Mouse (Mus musculus) limb, embryonic 11.5 days (tissue): Measurements from ENCODE around the gene Fem1b. TPM values are rescaled to one million over a fixed set of nuclear protein-coding genes. Genes with fewer than 3 reads are reported as not detected.
"Not testable (repeated sequence)": the region's sequence is repeated elsewhere in the genome, so short reads cannot be mapped to it uniquely, and the experiment has no call there.

Experiments
- ATAC-seq: fragments of 200-750 bp; cut with Nextera tagmentation; 2 replicates; pipeline ENCODE4 v1.8.0; 2017; ENCODE audit warnings: low read depth; ENCODE audit not compliant: insufficient number of reproducible peaks, low FRiP score, low TSS enrichment
- DNase-seq: peaks from one replicate; pipeline ENCODE4 v3.0.0-alpha.2; 2015; ENCODE audit warnings: low spot score
- H3K27ac ChIP-seq: fragments of 300-500 bp; sonication (generic); replicated peaks from 2 replicates; pipeline ENCODE4 v1.5.1; 2014; ENCODE audit warnings: low read depth, mild to moderate bottlenecking, low read length
- H3K27me3 ChIP-seq: fragments of 300-500 bp; sonication (generic); 2 replicates; pipeline ENCODE4 v1.6.1; 2014; ENCODE audit warnings: mild to moderate bottlenecking, low read length, mixed read lengths; ENCODE audit not compliant: control insufficient read depth, insufficient read depth
- H3K36me3 ChIP-seq: fragments of 300-500 bp; sonication (generic); 2 replicates; pipeline ENCODE4 v1.6.1; 2014; ENCODE audit warnings: mild to moderate bottlenecking, low read length, moderate library complexity, mixed read lengths; ENCODE audit not compliant: control insufficient read depth, insufficient read depth
- H3K4me1 ChIP-seq: fragments of 300-500 bp; sonication (generic); 2 replicates; pipeline ENCODE4 v1.6.1; 2014; ENCODE audit warnings: low read length, mixed read lengths; ENCODE audit not compliant: control insufficient read depth, insufficient read depth
- H3K4me2 ChIP-seq: fragments of 300-500 bp; sonication (generic); 2 replicates; pipeline ENCODE4 v1.6.1; 2014; ENCODE audit warnings: low read depth, mild to moderate bottlenecking, moderate library complexity; ENCODE audit not compliant: severe bottlenecking
- H3K4me3 ChIP-seq: fragments of 300-500 bp; sonication (generic); 2 replicates; pipeline ENCODE4 v1.5.1; 2014; ENCODE audit warnings: low read depth, low read length
- H3K9ac ChIP-seq: fragments of 300-500 bp; sonication (generic); 2 replicates; pipeline ENCODE4 v1.6.1; 2014; ENCODE audit warnings: mild to moderate bottlenecking, low read length
- H3K9me3 ChIP-seq: fragments of 300-500 bp; sonication (generic); 2 replicates; pipeline ENCODE4 v1.6.1; 2016; ENCODE audit warnings: low read length; ENCODE audit not compliant: control insufficient read depth
- WGBS: fragments of 180-500 bp; shearing (Covaris S2); extraction: QIAGEN DNeasy Blood & Tissue Kit; methylation state at CpG from one replicate; pipeline ENCODE4 v1.1.7; 2014; 5-methylcytosine and 5-hydroxymethylcytosine counted together
- polyA plus RNA-seq: library from polyadenylated mRNA; unstranded; fragments of >200 nt; fragmentation: Nextera tagmentation; extraction: Ambion mirVana; gene quantifications from 2 replicates; pipeline ENCODE4 v1.2.1, GENCODE M21; 2014

Fem1b gene
- 36.6 and 42.2 TPM in 2 replicates for polyA plus RNA-seq

DNA sequence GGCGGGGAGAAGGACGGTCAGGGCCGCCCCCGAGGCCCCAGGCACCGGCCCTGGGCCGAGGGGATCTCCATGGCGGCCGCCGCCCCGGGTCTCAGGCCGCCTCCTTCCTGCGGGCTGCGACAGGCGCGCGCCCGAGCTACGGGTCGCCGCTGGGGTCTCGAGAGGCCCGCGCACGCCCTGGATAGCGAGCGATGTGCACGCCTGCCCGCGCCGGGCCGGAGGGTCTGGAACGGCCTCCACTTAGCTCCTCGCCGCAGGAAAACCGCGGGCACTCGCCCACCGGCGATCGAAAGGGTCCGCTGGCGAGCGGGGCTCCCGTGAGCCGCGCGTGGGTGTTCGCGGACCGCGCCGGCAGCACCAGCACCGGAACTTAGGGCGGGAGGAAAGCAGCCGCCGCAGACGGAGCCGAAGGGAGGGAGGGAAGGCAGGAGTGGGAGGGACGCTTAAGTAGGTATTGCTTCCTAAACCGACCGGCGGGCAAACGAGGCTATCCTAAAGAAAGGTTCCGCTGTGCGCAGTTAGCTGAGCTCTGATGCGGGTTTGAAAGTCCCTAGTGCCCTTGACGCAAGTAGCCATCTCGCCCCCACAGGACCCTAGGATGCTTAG is at the start of gene Fem1b:
Fem1b (minus strand) TSS at position 419 of the 606 bp plus-strand sequence.
- peaks cover 6% of the 10 kb centered on the region; the same call in 1 of the 2 replicates for H3K4me1 ChIP-seq
- H3K27me3 ChIP-seq, result no peaks in the 10 kb centered on the region
- under 1% methylated on average over 64 of the region's 68 CpGs for WGBS
- H3K4me3 ChIP-seq, result peak within 1 kb of the TSS; percentile 96
- peak within 1 kb of the TSS; percentile 94 for H3K27ac ChIP-seq
- H3K9ac ChIP-seq, result peak within 1 kb of the TSS; percentile 92
- ATAC-seq, result peak; percentile 86
- peak; percentile 94 for DNase-seq
- H3K36me3 ChIP-seq, result no peaks in the 10 kb centered on the region
- peak within 1 kb of the TSS; percentile 54 for H3K4me2 ChIP-seq
- no peaks in the 10 kb centered on the region for H3K9me3 ChIP-seq

DNA sequence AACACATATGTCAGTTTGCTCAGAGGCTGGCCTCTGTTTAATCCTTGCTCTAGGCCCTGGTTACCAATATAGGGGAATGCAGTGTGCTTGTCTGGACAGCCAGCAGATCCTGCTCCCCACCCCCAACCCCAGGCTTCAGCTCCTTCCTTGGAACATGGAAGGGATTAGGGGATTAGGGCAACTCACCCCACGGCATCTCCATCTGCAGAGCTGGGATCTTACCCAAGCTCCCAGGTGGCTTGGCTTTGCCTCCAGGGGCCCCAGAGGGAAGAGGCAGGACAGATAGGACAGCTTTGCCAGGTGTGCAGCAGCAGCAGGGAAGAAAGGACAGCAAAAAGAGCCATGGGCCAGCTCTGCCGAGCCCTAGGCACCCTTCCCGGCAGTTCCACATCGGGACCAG is 49.1 kb upstream of the Fem1b start:
- Histone ChIP-seq H3K27me3 (no peaks in the 10 kb centered on the region), H3K4me3 (no peak overlapping the region), H3K4me2 (no peak overlapping the region), H3K36me3 (no peaks in the 10 kb centered on the region), H3K9me3 (no peaks in the 10 kb centered on the region), H3K9ac (no peak overlapping the region), H3K27ac (no peak overlapping the region), H3K4me1 (peaks cover 30% of the 10 kb centered on the region)
- ATAC-seq (no peak), DNase-seq (no peak)
- 66% methylated on average over 4 of the region's 4 CpGs for WGBS

DNA sequence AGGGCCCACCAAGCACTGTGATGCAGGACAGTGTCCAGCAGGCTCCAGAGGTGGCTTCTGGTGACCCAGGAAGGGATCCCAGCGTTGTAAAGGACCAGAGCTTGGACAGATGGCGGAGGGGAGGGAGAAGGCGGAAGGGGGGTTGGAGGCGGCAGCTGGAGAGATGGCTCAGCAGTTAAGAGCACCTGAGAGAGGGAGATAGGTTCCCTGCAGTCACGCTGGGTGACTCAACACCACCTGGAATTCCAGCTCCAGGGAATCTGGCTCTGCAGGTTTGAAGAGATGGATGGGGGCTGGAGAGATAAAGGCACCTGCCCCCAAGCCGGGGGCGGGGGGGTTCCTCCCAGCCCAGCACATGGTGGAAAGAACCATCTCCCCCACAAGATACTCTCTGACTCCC is 48.4 kb upstream of the Fem1b start:
- not testable (repeated sequence) for ATAC-seq, H3K27ac ChIP-seq, H3K27me3 ChIP-seq, H3K9ac ChIP-seq, H3K4me2 ChIP-seq, H3K4me3 ChIP-seq, DNase-seq, H3K9me3 ChIP-seq, H3K36me3 ChIP-seq
- peaks cover 30% of the 10 kb centered on the region for H3K4me1 ChIP-seq
- 41% methylated on average over 6 of the region's 7 CpGs for WGBS

DNA sequence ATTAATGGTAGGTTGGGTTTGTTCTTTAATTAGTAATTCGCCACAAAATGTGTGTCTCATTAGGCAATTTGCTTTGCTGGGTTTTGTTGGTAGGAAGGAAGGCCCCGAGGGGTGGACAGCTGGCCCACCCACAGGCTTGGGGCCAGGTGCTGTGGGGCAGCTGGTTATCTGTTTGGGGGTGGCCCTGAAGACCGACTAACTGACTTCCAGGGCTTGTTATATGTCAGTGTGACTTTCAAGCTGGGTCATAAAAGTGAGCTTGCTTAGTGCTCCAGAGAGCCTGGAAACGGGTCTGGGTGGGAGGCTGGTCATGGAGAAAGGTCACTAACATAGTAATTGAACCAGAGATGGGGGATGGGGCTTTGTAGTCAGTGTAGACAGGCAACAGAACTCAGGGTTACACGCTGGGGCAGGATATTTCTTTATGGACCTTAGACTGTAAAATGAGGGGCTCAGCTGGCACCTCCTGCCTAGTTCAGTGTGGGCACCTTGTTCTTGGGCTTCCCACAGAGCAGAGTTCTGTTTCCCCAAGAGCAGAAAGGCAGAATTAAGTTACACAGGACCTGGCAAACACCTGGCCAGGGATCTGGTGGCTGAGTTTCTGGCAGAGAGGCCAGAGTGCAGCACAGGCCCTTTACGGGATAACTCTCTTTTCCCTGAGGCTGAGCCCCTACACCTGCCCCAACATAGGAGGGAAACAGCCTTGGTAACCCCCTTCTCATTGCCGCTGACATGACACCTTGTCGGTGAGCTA is 46.7 kb upstream of the Fem1b start:
- WGBS, result 15% methylated on average over 8 of the region's 8 CpGs
- Histone ChIP-seq H3K36me3 (no peaks in the 10 kb centered on the region), H3K27ac (peak overlapping the region; percentile 88), H3K9me3 (no peaks in the 10 kb centered on the region), H3K4me1 (peaks cover 36% of the 10 kb centered on the region), H3K9ac (no peak overlapping the region; the same call in 1 of the 2 replicates), H3K27me3 (no peaks in the 10 kb centered on the region), H3K4me2 (peak overlapping the region; percentile 35), H3K4me3 (no peak overlapping the region)
- ATAC-seq, result peak; percentile 74
- DNase-seq, result peak; percentile 77

DNA sequence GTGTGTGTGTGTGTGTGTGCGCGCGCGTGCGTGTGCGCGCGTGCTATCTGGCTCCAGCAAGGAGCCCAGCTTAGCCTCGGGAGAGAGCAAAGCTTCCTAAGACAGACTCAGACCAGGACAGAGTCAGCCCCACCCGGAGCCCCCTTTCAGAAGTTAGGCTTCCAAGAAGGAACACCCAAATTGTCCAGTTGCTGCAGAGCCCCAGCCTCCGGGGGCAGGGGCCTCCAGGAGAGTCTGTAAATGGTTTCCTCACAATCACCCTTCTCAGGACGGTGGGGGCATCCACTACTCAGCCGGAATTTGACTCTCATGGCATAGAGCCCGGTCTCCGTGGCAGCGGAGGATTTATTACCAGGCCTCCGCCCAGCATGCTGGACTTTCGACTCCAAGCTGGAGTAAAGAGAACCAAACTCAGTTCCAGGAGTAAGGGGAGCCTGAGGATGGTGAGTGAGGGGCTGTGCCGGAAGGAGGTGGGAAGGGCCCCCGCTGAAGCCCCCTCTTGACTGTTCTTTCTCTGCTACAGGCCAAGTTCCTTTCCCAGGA is 46.1 kb upstream of the Fem1b start, which contains the start of gene Calml4:
Calml4 (plus strand) TSS at position 362 of the 543 bp plus-strand sequence.
- no peaks in the 10 kb centered on the region for H3K36me3 ChIP-seq
- H3K9ac ChIP-seq, result peak within 1 kb of the TSS; percentile 35
- H3K27ac ChIP-seq, result peak within 1 kb of the TSS; percentile 88
- H3K27me3 ChIP-seq, result no peaks in the 10 kb centered on the region
- DNase-seq (peak; percentile 82), ATAC-seq (peak; percentile 51; the same call in 1 of the 2 replicates)
- H3K4me2 ChIP-seq, result peak within 1 kb of the TSS; percentile 35
- H3K4me3 ChIP-seq, result peak within 1 kb of the TSS; percentile 12; the same call in 1 of the 2 replicates
- H3K9me3 ChIP-seq, result no peaks in the 10 kb centered on the region
- 26% methylated on average over 20 of the region's 20 CpGs for WGBS
- H3K4me1 ChIP-seq, result peaks cover 36% of the 10 kb centered on the region

DNA sequence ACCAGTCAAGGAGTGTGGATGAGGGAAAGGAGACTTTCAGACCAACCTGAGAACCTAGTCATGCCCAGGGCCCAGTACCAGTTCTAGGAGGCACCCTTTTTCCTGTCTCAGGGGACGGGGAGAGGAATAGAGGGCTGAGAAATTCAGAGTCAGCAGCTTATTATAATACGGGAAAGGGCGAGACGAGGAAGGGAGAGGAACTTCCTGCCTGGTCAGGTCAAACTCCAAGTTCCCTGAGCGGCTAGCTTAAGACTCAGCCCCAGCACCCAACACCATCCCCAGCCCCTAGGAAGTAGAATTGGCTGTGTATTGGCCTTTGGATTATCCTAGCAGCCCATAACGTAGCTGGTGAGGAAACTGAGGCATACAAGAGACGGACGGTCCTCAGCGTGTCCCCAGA is 45.5 kb upstream of the Fem1b start:
- ATAC-seq (no peak), DNase-seq (no peak)
- Histone ChIP-seq H3K9ac (peak overlapping the region; percentile 35; the same call in 1 of the 2 replicates), H3K27ac (peak overlapping the region; percentile 88), H3K9me3 (no peaks in the 10 kb centered on the region), H3K4me2 (peak overlapping the region; percentile 35; the same call in 1 of the 2 replicates), H3K36me3 (no peaks in the 10 kb centered on the region), H3K4me1 (peaks cover 36% of the 10 kb centered on the region), H3K27me3 (no peaks in the 10 kb centered on the region), H3K4me3 (no peak overlapping the region)
- 59% methylated on average over 9 of the region's 9 CpGs for WGBS

DNA sequence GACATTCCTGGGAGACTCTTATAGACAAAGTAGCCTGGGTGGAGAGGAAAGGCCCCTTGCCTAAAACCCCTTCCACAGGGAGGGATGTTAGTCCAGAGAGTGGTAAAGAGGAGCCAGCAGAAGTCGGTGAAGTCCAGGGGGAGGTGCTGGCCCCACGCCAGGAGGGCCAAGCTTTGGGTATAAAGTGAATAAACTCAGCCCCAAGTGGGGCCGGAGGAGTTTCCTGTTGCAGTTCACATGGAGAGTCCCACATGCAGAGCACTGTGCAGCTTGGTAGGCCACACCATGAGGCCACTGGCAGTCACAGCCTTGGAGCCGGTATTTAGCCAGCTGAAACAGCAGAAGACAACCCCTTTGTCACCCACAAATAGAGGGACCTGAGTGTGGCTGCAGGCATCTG is 42.7 kb upstream of the Fem1b start:
- peaks cover 37% of the 10 kb centered on the region for H3K4me1 ChIP-seq
- no peak overlapping the region for H3K27ac ChIP-seq
- no peak for ATAC-seq
- H3K9me3 ChIP-seq, result no peaks in the 10 kb centered on the region
- no peak for DNase-seq
- no peak overlapping the region for H3K4me3 ChIP-seq
- H3K27me3 ChIP-seq, result no peaks in the 10 kb centered on the region
- H3K4me2 ChIP-seq, result no peak overlapping the region
- no peak overlapping the region for H3K9ac ChIP-seq
- H3K36me3 ChIP-seq, result no peaks in the 10 kb centered on the region; the same call in 1 of the 2 replicates
- WGBS, result 71% methylated on average over 4 of the region's 4 CpGs

DNA sequence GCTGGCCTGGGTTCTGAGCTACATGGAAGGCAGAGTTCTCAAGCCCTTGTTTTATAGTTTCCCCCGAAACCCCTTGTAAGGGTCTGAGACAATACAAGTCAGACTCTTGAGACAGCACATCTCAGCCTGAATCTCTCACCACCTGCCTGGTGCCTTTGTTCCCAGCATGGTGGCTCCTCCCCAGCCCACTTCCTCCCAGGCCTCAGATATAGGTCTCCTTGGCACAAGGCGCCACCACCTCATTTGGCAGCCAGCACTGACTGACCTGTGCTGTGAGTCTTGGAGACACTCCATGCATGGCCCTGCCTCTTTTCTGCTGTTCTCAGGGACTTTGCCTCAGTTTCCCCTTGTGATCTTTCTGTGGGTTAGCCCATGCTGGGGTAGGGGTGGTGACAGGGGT is 39.8 kb upstream of the Fem1b start:
- Histone ChIP-seq H3K9ac (no peak overlapping the region), H3K4me2 (no peak overlapping the region), H3K27me3 (no peaks in the 10 kb centered on the region), H3K4me3 (no peak overlapping the region), H3K36me3 (no peaks in the 10 kb centered on the region; the same call in 1 of the 2 replicates), H3K9me3 (no peaks in the 10 kb centered on the region), H3K27ac (0 out of 2 replicates have a peak overlapping the region, but pooled peaks have one; percentile 10), H3K4me1 (peaks cover 10% of the 10 kb centered on the region; the same call in 1 of the 2 replicates)
- no peak for DNase-seq
- ATAC-seq, result no peak
- WGBS, result 64% methylated on average over 2 of the region's 2 CpGs
